Mouse (Mus musculus): ENCODE results near the gene Ear14. TPM values are rescaled to one million over a fixed set of nuclear protein-coding genes. Genes with fewer than 3 reads are reported as not detected.
"Not testable (repeated sequence)": the region's sequence is repeated elsewhere in the genome, so short reads cannot be mapped to it uniquely, and the experiment has no call there.

Gene Ear14
- not detected for total RNA-seq (2021)

GRCm38 (mm10) chr14:51203115-51203514 is at the start of gene Ear14:
TSS of gene Ear14 (plus strand) at chr14:51203391.
- intact Hi-C loops (cut with DNase I) = no loop called here
- DNase-seq (ENCODE audit: extremely low spot score in 1 of 2, low spot score in 2 of 2) = no peak

- intact Hi-C loops (cut with DNase I) = no loop called here
- DNase-seq (ENCODE audit: extremely low spot score in 1 of 2, low spot score in 2 of 2) = no peak
Observed at GRCm38 (mm10) chr14:51156056-51156735, 47.0 kb upstream of the Ear14 start.

GRCm38 (mm10) chr14:51156736-51157068 is 46.5 kb upstream of the Ear14 start:
- intact Hi-C loops (cut with DNase I) = no loop called here
- no peak for DNase-seq (ENCODE audit: extremely low spot score in 1 of 2, low spot score in 2 of 2)

GRCm38 (mm10) chr14:51157072-51157471 is 46.1 kb upstream of the Ear14 start:
- intact Hi-C loops (cut with DNase I) = no loop called here

GRCm38 (mm10) chr14:51161976-51162375 is 41.2 kb upstream of the Ear14 start, which contains the start of gene Rnase2b:
TSS of gene Rnase2b (plus strand) at chr14:51162260.
- DNase-seq (ENCODE audit: extremely low spot score in 1 of 2, low spot score in 2 of 2); intact Hi-C loops (cut with DNase I): not testable (repeated sequence)

More at GRCm38 (mm10) chr14:51157072-51157471, 46.1 kb upstream of the Ear14 start:
- no peak for DNase-seq (ENCODE audit: extremely low spot score in 1 of 2, low spot score in 2 of 2)

DNA sequence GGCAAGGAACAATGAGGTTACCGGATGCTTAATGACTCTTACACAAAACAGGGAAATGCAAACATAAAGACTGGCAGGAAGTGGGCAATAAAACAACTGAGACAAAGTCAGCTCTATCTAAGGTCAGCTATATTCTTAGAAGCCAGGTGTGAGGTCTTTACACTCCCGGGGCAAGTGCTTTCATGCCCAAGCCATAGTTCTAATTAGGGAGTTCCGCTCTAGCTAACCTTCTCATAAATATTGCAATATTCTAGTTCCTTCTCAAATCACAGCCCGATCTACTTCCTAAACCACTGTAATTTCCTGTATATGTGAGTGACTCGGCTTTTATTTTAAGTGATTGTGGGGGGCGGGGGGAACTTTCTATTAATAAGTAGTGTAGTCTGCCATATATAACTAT is 39.9 kb upstream of the Ear14 start:
- DNase-seq (ENCODE audit: extremely low spot score in 1 of 2, low spot score in 2 of 2); intact Hi-C loops (cut with DNase I): not testable (repeated sequence)

DNA sequence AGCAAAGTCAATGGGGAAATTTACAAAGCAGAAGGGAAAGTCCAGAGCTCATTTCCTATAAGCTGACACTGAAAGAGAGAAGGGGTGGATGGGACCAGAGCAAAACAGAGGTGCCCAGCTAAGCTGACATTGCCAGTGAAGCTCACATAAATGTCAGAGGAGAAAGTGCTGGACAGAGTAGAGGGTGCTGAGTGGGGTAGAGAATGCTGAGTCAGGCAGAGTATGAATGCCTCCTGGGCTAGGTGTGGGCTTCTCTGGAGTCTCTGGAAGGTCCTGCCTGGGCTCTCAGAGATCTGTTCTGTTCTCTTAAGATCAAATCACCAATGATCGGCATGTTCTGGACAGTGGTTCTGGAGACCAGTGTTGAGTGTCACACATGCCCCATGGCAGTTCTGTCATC is 37.8 kb upstream of the Ear14 start:
- no peak for DNase-seq (ENCODE audit: extremely low spot score in 1 of 2, low spot score in 2 of 2)
- intact Hi-C loops (cut with DNase I) = no loop called here

DNA sequence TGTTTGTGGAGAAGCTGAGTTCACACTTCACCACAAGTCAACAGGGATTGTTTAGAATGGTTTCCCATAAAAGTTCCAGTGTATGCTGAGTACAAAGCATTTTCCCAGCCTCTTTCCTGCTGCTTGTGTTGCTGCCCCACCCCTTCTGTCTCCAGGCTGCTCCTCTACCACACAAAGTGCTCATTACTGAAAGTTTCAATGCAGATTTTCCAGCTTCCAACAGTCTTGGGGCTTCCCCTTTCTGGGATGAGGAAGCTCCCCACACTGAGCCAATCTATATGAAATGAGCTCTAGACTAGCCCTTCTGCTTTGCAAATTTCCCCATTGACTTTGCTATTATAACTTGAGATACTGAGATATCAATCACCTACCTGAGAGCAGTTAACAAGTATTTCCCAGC is 37.1 kb upstream of the Ear14 start:
- no peak for DNase-seq (ENCODE audit: extremely low spot score in 1 of 2, low spot score in 2 of 2)
- intact Hi-C loops (cut with DNase I) = no loop called here

- intact Hi-C loops (cut with DNase I) = loop anchor here (5.0 kb wide), 1 partner anchor 70 kb away; no protein-coding TSS in a partner anchor
- peak; percentile 1 to 26 for DNase-seq (ENCODE audit: extremely low spot score in 1 of 2, low spot score in 2 of 2)
Observed at GRCm38 (mm10) chr14:51172095-51172865, 30.9 kb upstream of the Ear14 start.

DNA sequence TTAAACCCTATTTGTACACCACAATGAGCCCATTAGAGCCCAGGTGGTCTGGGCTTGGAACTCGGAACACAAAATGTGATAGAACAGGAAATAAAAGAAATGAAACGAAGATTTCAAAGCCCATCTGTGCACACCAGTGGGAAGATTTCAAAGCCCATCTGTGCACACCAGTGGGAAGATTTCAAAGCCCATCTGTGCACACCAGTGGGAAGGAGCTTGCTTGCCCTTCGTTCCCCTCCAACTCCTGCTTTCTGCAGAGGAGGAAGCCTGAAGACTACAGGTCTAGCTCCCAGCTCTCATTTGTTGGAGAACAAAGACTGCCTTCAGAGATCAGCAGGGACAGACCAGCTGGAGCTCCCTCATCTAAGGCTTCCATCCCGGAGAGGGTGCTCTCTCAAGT is 30.2 kb upstream of the Ear14 start:
- intact Hi-C loops (cut with DNase I) = loop anchor here (5.0 kb wide), 1 partner anchor 69 kb away; no protein-coding TSS in a partner anchor
- peak in 1 of 2 experiments; percentile 1 for DNase-seq (ENCODE audit: extremely low spot score in 1 of 2, low spot score in 2 of 2)

DNA sequence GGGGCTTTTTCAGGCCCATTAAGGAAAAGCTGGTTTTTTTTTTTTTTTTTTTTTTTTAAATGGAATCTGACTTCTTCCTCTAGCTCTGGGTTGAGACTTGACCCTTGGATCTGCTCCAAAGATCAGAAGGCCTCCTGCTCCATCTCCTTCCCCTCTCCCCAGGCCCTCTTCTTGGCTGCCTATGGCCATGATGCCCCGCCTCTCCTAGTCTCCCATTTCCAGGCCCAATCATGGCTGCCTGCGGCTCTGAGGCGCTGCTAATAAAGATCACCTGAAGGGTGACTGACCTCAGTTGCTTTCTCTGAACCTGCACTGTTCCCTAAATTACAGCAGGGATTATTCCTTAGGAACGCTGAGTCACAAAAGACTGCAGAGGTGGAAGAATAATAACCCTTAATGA is 29.3 kb upstream of the Ear14 start:
- intact Hi-C loops (cut with DNase I) = loop anchor here (5.0 kb wide), 1 partner anchor 68 kb away; no protein-coding TSS in a partner anchor
- no peak for DNase-seq (ENCODE audit: extremely low spot score in 1 of 2, low spot score in 2 of 2)

- intact Hi-C loops (cut with DNase I); DNase-seq (ENCODE audit: extremely low spot score in 1 of 2, low spot score in 2 of 2): not testable (repeated sequence)
Observed at GRCm38 (mm10) chr14:51181051-51181450, 22.1 kb upstream of the Ear14 start.

DNA sequence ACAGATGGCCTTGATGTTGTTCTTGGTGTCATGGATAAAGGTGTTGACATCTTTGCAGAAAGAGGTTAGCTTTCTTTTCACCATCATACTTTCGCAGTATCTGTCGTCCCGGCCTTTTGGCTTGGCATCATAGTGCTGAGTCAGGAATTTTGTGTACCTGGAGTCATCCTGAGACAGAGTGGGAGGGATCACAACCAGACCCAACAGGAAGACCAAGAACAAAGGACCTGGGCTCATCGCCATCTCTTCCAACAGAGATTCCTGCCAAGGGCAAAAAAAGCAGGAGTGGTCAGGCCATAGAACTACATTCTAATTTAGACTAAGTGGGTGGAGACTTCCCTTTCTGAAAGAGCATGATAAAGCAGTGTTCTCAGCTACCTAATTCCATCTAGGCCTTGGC is 7.5 kb upstream of the Ear14 start:
- intact Hi-C loops (cut with DNase I) = no loop called here
- DNase-seq (ENCODE audit: extremely low spot score in 1 of 2, low spot score in 2 of 2) = peak in 1 of 2 experiments; percentile 42

DNA sequence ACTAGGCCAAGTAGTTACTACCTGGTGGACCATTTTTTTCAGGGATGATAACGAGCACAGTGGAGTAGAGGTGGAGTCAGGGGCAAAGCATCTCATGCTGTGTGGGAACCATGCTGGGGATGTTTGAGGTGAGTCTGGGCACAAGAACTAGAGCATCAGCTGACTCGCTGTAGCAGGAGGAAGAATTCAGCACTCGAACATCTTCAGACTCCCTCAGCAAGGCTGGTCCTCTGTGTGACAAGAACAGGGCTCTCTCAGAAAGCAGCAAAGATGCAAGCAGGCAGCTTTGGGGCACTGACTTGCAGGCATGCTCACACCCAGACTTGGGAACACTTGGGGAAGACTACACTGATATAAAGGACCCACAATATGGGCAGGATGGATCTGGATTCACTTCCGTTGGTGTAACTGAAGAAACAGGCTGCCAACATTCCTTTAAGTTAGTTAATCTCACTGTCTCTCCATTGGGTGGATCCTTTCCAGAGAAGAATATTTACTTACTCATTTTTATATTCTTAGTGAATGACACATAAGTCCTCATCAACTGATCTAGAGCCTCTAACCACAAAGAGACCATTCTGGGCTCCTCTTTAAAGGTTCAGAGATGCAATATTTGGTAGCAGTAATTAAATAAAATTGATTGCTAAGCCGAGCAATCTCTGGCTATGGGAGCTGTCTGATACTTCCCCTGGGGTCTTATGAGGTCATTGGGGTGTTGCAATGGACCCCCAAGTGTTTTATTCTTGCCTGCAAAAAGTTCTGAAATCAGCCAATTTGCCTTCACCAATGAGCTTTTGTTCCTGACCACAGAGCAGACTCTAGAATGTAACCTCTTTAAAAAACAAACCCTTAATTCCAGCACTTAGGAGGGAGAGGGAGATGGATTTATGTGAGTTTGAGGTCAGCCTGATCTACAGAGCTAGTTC is 3.8 kb upstream of the Ear14 start, which contains the start of gene Ang2:
TSS of gene Ang2 (minus strand) at position 51 of the 926 bp plus-strand sequence.
- intact Hi-C loops (cut with DNase I) = no loop called here
- no peak for DNase-seq (ENCODE audit: extremely low spot score in 1 of 2, low spot score in 2 of 2)

- peak; percentile 25 to 30 for DNase-seq (ENCODE audit: extremely low spot score in 1 of 2, low spot score in 2 of 2)
Observed at GRCm38 (mm10) chr14:51200054-51200453, 3.1 kb upstream of the Ear14 start.

DNA sequence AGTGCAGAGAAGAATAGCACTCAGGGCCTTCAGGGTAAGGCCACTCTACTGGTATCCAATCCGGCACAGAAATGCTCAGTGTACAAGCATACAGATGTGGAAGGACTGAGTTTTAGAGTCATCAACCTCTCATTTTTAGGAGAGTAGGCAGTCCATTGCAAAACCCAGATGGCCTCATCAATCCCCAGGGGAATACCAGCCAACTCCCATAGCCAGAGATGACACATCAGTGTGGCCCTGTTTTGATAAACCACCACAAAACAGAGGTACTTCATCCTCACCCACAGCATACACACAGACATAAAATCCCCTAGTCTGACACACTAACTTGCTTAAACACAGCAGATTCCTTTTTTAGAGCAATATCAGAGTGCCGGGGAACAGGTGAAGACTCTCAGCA is 2.7 kb upstream of the Ear14 start:
- no peak for DNase-seq (ENCODE audit: extremely low spot score in 1 of 2, low spot score in 2 of 2)
- intact Hi-C loops (cut with DNase I) = no loop called here

More at GRCm38 (mm10) chr14:51200054-51200453, 3.1 kb upstream of the Ear14 start:
- intact Hi-C loops (cut with DNase I) = no loop called here

DNA sequence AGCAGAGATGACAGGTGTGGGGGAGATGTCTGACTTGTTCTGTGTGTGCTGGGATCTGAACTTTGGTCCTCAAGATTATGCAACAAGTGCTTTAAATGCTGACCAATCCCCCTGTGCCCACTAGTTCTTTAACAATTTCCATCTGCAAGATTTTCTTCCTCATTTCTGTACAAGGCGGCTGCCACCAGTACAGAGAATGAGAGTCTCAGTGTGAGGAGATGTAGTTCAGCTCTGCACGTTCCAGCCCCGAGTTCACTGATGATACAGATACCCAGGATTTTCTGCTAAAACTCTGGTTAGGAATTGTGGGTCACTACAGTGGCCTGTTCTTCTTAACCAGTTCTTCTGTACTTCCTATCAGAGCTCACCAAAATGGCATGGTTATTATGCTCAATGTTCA is 16.9 kb downstream of the Ear14 start:
- DNase-seq (ENCODE audit: extremely low spot score in 1 of 2, low spot score in 2 of 2); intact Hi-C loops (cut with DNase I): not testable (repeated sequence)

- intact Hi-C loops (cut with DNase I); DNase-seq (ENCODE audit: extremely low spot score in 1 of 2, low spot score in 2 of 2): not testable (repeated sequence)
Observed at GRCm38 (mm10) chr14:51229657-51230056, 26.5 kb downstream of the Ear14 start.

DNA sequence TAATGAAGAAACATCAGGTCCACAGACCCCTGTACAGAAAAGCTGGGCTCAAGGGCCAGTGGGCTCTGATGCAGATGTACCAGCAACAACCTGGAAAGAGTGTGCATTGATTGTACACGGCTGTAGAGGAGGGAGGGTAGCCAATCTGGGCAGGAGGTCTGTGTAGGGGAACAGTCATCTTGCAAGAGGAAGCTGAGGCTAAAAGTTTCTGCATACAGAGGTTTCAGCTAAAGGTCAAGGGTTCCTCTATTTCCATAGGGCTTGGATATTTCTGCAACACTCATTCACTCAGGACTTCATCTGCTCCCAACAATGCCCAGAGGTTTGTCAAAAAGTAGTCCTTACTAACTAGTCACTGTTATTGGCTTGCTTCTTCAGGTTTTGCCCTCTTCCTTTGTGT is 34.3 kb downstream of the Ear14 start:
- not testable (repeated sequence) for DNase-seq (ENCODE audit: extremely low spot score in 1 of 2, low spot score in 2 of 2)

More for the DNA sequence above, 34.3 kb downstream of the Ear14 start:
- intact Hi-C loops (cut with DNase I) = not testable (repeated sequence)

Measured in left cerebral cortex, postnatal 10 days (tissue).